Mouse (Mus musculus): Measurements from ENCODE around the gene Ttc6. TPM values are rescaled to one million over a fixed set of nuclear protein-coding genes. Genes with fewer than 3 reads are reported as not detected.

Gene Ttc6
- 1.4 and 1.6 TPM in 2 replicates for polyA plus RNA-seq (2014; fragmentation: Nextera tagmentation; extraction: Ambion mirVana)

DNA sequence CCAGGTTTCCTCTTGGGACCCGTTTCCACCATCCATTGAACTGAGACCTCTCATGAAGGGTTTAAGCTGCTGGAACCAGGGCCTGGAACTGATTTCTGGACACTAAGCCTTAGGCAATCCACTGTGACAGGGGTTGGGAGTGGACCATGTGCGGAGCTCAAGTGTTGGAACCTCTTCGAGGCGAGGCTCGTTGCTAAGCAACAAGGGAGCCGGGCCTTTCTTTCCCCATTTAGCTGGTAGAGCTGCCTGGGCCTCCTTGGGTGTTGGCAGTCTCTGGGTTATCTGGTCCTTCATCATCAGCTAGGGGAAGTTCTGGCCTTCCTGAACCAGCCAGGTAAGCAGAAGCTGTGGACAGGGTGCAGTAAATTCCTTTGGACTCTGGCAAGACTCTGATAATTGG lies at the start of gene Ttc6:
Gene Ttc6 (plus strand): TSS at position 205 of the 400 bp plus-strand sequence.
- H3K36me3 ChIP-seq (ENCODE audit: control insufficient read depth, insufficient read depth, low read length), result no peaks in the 10 kb centered on the region
- WGBS, result 75% methylated on average over 6 of the region's 6 CpGs
- H3K27me3 ChIP-seq (ENCODE audit: control insufficient read depth, insufficient read depth, low read length), result no peaks in the 10 kb centered on the region
- H3K27ac ChIP-seq (replicated peaks; ENCODE audit: low read depth, low read length), result no peak within 1 kb of the TSS
- no peaks in the 10 kb centered on the region for H3K4me1 ChIP-seq (ENCODE audit: control insufficient read depth, insufficient read depth, low read length)
- H3K4me2 ChIP-seq (ENCODE audit: low read length), result no peak within 1 kb of the TSS
- H3K9ac ChIP-seq (replicated peaks; ENCODE audit: low read length), result no peak within 1 kb of the TSS
- H3K9me3 ChIP-seq (ENCODE audit: control insufficient read depth, low read length), result no peaks in the 10 kb centered on the region
- DNase-seq, result no peak
- H3K4me3 ChIP-seq (replicated peaks; ENCODE audit: low read depth, low read length), result no peak within 1 kb of the TSS
- no peak for ATAC-seq (ENCODE audit: low FRiP score, low TSS enrichment)

DNA sequence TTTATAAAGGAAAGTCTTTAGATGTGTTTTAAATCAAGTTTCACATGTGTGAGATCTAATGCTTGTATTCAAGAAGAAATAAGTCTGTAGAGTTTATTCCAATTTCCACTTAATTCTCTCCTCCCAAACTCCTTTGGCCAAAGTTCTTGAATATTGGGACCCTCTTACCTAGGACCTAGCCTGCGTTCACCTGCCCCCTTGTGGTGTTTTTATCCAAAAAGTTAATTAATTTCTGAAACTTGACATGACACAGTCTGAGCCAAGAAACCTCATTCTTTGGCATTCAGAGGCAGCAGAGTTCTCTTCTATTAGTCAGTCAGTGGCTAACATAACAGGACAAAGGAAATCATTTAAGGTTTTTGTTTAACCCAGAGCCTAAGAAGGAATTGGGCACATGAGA lies 49.4 kb upstream of the Ttc6 start:
- Histone ChIP-seq H3K9ac (replicated peaks; ENCODE audit: low read length) (no peak overlapping the region), H3K27me3 (ENCODE audit: control insufficient read depth, insufficient read depth, low read length) (no peaks in the 10 kb centered on the region), H3K4me1 (ENCODE audit: control insufficient read depth, insufficient read depth, low read length) (no peaks in the 10 kb centered on the region), H3K27ac (replicated peaks; ENCODE audit: low read depth, low read length) (no peak overlapping the region), H3K4me2 (ENCODE audit: low read length) (no peak overlapping the region), H3K9me3 (ENCODE audit: control insufficient read depth, low read length) (no peaks in the 10 kb centered on the region), H3K36me3 (ENCODE audit: control insufficient read depth, insufficient read depth, low read length) (no peaks in the 10 kb centered on the region), H3K4me3 (replicated peaks; ENCODE audit: low read depth, low read length) (no peak overlapping the region)
- DNase-seq (no peak), ATAC-seq (ENCODE audit: low FRiP score, low TSS enrichment) (no peak)
- 57% methylated on average over 1 of the region's 1 CpGs for WGBS

GRCm38 (mm10) chr12:57515702-57516377 lies 48.1 kb upstream of the Ttc6 start:
- H3K9ac ChIP-seq (replicated peaks; ENCODE audit: low read length), result no peak overlapping the region
- no peaks in the 10 kb centered on the region for H3K9me3 ChIP-seq (ENCODE audit: control insufficient read depth, low read length)
- H3K27me3 ChIP-seq (ENCODE audit: control insufficient read depth, insufficient read depth, low read length), result no peaks in the 10 kb centered on the region
- DNase-seq, result no peak
- ATAC-seq (ENCODE audit: low FRiP score, low TSS enrichment), result no peak
- no peak overlapping the region for H3K4me3 ChIP-seq (replicated peaks; ENCODE audit: low read depth, low read length)
- no peaks in the 10 kb centered on the region for H3K36me3 ChIP-seq (ENCODE audit: control insufficient read depth, insufficient read depth, low read length)
- WGBS, result 44% methylated on average over 12 of the region's 12 CpGs
- no peak overlapping the region for H3K27ac ChIP-seq (replicated peaks; ENCODE audit: low read depth, low read length)
- no peaks in the 10 kb centered on the region for H3K4me1 ChIP-seq (ENCODE audit: control insufficient read depth, insufficient read depth, low read length)
- H3K4me2 ChIP-seq (ENCODE audit: low read length), result no peak overlapping the region

GRCm38 (mm10) chr12:57528335-57528734 lies 35.6 kb upstream of the Ttc6 start:
- Histone ChIP-seq H3K4me2 (ENCODE audit: low read length) (no peak overlapping the region), H3K36me3 (ENCODE audit: control insufficient read depth, insufficient read depth, low read length) (no peaks in the 10 kb centered on the region), H3K9me3 (ENCODE audit: control insufficient read depth, low read length) (no peaks in the 10 kb centered on the region), H3K9ac (replicated peaks; ENCODE audit: low read length) (no peak overlapping the region), H3K27ac (replicated peaks; ENCODE audit: low read depth, low read length) (no peak overlapping the region), H3K4me3 (replicated peaks; ENCODE audit: low read depth, low read length) (no peak overlapping the region), H3K4me1 (ENCODE audit: control insufficient read depth, insufficient read depth, low read length) (no peaks in the 10 kb centered on the region), H3K27me3 (ENCODE audit: control insufficient read depth, insufficient read depth, low read length) (peaks cover 58% of the 10 kb centered on the region)
- ATAC-seq (ENCODE audit: low FRiP score, low TSS enrichment), result no peak
- 85% methylated on average over 4 of the region's 4 CpGs for WGBS
- no peak for DNase-seq

DNA sequence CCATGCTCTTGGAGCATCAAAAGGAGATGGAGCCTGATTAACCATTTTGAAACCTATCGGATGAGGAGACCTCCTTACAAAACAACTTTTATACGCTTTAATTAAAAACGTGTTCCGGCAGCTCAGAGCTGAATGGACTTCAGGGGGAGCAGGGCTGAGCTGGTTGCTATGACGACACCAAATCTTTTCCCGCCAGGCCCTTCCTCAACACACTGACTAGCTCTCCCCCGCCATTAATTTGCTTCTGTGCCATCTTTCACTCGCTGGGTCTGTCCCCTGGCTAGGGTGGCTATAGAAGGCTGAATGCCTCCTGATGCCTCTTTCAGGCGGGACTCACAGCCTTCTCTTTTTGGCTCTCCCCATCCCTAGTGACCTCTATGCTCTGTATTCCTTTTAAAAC lies 33.4 kb upstream of the Ttc6 start:
- Histone ChIP-seq H3K27ac (replicated peaks; ENCODE audit: low read depth, low read length) (no peak overlapping the region), H3K36me3 (ENCODE audit: control insufficient read depth, insufficient read depth, low read length) (no peaks in the 10 kb centered on the region), H3K27me3 (ENCODE audit: control insufficient read depth, insufficient read depth, low read length) (peaks cover 79% of the 10 kb centered on the region), H3K4me1 (ENCODE audit: control insufficient read depth, insufficient read depth, low read length) (peaks cover 3% of the 10 kb centered on the region; the same call in 1 of the 2 replicates), H3K4me2 (ENCODE audit: low read length) (no peak overlapping the region), H3K9me3 (ENCODE audit: control insufficient read depth, low read length) (no peaks in the 10 kb centered on the region), H3K4me3 (replicated peaks; ENCODE audit: low read depth, low read length) (no peak overlapping the region), H3K9ac (replicated peaks; ENCODE audit: low read length) (no peak overlapping the region)
- ATAC-seq (ENCODE audit: low FRiP score, low TSS enrichment) (0 out of 2 replicates have a peak, but pooled peaks have one; percentile 43), DNase-seq (peak; percentile 70)
- 2% methylated on average over 9 of the region's 9 CpGs for WGBS

DNA sequence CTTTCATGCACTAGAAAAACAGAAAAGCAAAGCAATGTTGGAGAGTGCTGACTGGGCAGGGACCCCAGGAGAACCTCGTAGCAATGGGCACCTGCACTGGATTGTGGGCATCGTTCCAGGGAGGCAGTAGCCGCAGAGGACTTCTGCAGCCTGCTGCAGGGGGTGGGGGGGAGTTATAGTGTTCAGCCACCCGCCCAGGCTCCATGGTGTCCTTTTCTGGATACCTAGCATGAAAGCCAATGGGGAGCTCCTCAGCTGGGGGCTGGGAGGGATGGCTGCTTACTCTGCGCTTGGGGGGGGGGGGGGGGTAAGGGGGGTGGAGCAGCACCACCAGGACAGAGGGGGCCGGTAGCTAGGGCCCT lies 29.4 kb upstream of the Ttc6 start:
- no peak overlapping the region for H3K4me3 ChIP-seq (replicated peaks; ENCODE audit: low read depth, low read length)
- ATAC-seq (ENCODE audit: low FRiP score, low TSS enrichment), result peak; percentile 32; the same call in 1 of the 2 replicates
- 2% methylated on average over 5 of the region's 6 CpGs for WGBS
- H3K36me3 ChIP-seq (ENCODE audit: control insufficient read depth, insufficient read depth, low read length), result no peaks in the 10 kb centered on the region
- no peaks in the 10 kb centered on the region for H3K9me3 ChIP-seq (ENCODE audit: control insufficient read depth, low read length)
- no peak overlapping the region for H3K9ac ChIP-seq (replicated peaks; ENCODE audit: low read length)
- 0 out of 2 replicates have a peak overlapping the region, but pooled peaks have one; percentile 55 for H3K27ac ChIP-seq (replicated peaks; ENCODE audit: low read depth, low read length)
- H3K4me1 ChIP-seq (ENCODE audit: control insufficient read depth, insufficient read depth, low read length), result peaks cover 9% of the 10 kb centered on the region; the same call in 1 of the 2 replicates
- H3K4me2 ChIP-seq (ENCODE audit: low read length), result peak overlapping the region; percentile 26; the same call in 1 of the 2 replicates
- DNase-seq, result no peak
- peaks cover 82% of the 10 kb centered on the region for H3K27me3 ChIP-seq (ENCODE audit: control insufficient read depth, insufficient read depth, low read length)

DNA sequence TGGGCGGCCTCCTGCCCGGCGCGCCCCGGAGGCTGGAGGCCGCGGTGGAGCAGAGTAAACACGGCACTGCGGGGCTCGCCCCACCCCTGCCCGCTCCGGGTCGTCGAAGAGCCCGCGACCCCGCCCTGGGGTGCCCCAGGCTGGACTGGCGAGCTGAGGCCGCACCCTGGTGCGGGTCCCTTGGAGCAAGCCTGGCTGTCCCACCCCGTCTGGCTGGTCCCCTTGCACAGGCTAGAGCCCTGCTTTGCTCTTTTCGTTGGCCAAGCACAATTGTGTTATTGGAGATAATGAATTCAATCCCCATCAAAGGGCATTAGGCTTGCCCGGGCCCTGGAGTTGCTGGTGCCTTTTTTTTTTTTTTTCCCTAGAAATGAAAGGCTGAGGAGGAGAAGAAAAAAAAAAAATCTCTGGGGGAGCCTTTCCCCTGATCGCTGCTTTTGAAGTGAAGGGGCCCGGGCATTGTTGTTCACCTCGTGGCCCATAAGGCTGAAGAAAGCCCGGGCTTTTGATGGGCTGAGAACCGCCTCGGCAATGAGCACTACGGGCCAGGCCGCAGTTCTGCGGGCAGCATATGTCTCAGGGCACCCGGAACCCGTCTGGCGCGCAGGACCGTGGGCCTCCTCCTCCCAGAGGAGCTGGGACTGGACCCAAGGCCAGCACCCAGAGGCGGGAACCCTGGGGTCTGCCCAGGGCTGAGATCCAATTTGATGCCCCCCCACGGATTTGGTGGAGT lies 28.9 kb upstream of the Ttc6 start:
- peak; percentile 62 for ATAC-seq (ENCODE audit: low FRiP score, low TSS enrichment)
- peak; percentile 64 for DNase-seq
- 0 out of 2 replicates have a peak overlapping the region, but pooled peaks have one; percentile 10 for H3K4me3 ChIP-seq (replicated peaks; ENCODE audit: low read depth, low read length)
- no peaks in the 10 kb centered on the region for H3K9me3 ChIP-seq (ENCODE audit: control insufficient read depth, low read length)
- peak overlapping the region; percentile 26; the same call in 1 of the 2 replicates for H3K4me2 ChIP-seq (ENCODE audit: low read length)
- WGBS, result under 1% methylated on average over 32 of the region's 39 CpGs
- no peak overlapping the region for H3K9ac ChIP-seq (replicated peaks; ENCODE audit: low read length)
- peaks cover 86% of the 10 kb centered on the region for H3K27me3 ChIP-seq (ENCODE audit: control insufficient read depth, insufficient read depth, low read length)
- H3K36me3 ChIP-seq (ENCODE audit: control insufficient read depth, insufficient read depth, low read length), result no peaks in the 10 kb centered on the region
- H3K4me1 ChIP-seq (ENCODE audit: control insufficient read depth, insufficient read depth, low read length), result peaks cover 9% of the 10 kb centered on the region; the same call in 1 of the 2 replicates
- peak overlapping the region; percentile 55; the same call in 1 of the 2 replicates for H3K27ac ChIP-seq (replicated peaks; ENCODE audit: low read depth, low read length)

DNA sequence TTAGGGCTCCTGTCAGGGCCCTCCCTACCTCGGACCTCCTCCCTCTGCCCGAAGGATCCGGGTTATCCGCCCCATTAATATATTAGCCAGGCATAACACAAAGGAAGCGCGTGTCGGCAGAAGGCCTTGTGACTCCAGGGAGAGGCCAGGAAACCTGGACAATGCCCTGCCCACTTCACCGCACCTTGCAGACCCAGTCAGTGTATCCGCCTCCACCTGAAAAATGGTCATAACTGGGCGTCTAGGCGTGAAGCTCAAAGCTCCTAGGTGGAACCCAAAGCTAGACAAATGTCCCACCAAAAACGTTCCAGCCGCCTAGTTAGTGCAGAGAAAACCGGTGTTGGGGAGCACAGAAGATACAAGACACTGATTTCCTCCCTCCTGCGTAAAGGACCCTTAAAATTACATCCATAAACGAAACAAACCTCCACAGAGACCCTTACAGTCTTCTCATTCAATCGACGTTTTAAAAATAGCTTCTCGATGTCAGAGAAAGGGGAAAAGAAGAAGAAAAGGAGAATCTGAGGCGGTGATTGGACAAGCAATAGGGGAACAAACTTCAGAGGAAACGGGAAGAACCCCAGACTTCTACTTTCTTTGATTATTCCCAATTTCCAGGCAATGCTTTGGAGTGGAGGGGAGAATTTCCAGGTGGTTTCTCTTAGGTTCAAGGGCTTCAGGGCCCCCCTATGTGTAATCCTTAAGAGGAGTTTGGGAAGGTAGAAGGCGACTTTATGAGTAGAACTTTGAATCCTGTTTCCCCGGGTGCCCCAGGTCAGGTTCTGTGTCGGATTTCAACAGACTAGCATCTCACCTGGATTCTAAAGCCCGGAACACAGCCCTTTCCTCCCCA lies 27.6 kb upstream of the Ttc6 start:
- Histone ChIP-seq H3K27ac (replicated peaks; ENCODE audit: low read depth, low read length) (0 out of 2 replicates have a peak overlapping the region, but pooled peaks have one; percentile 6), H3K4me1 (ENCODE audit: control insufficient read depth, insufficient read depth, low read length) (peaks cover 9% of the 10 kb centered on the region; the same call in 1 of the 2 replicates), H3K9ac (replicated peaks; ENCODE audit: low read length) (no peak overlapping the region), H3K27me3 (ENCODE audit: control insufficient read depth, insufficient read depth, low read length) (peaks cover 84% of the 10 kb centered on the region), H3K4me3 (replicated peaks; ENCODE audit: low read depth, low read length) (no peak overlapping the region), H3K9me3 (ENCODE audit: control insufficient read depth, low read length) (no peaks in the 10 kb centered on the region), H3K4me2 (ENCODE audit: low read length) (no peak overlapping the region), H3K36me3 (ENCODE audit: control insufficient read depth, insufficient read depth, low read length) (no peaks in the 10 kb centered on the region)
- WGBS, result 2% methylated on average over 25 of the region's 25 CpGs
- ATAC-seq (ENCODE audit: low FRiP score, low TSS enrichment) (no peak; the same call in 1 of the 2 replicates), DNase-seq (peak; percentile 33)

Data from midbrain, embryonic 14.5 days (tissue).